Mouse (Mus musculus) lung, postnatal 25 days (tissue): ENCODE measurements at regions not wholly inside any gene's neighbourhood (a gene's known extent, or its start where the extent isn't known, plus 50 kb on each side); places are given as distances from the start of the nearest gene placed in this dataset.
"Not testable (repeated sequence)": the region's sequence is repeated elsewhere in the genome, so short reads cannot be mapped to it uniquely, and the experiment has no call there.

Source experiments
- DNase-seq: peaks from one replicate; pipeline ENCODE4 v3.0.0; 2022; ENCODE audit warnings: low spot score

DNA sequence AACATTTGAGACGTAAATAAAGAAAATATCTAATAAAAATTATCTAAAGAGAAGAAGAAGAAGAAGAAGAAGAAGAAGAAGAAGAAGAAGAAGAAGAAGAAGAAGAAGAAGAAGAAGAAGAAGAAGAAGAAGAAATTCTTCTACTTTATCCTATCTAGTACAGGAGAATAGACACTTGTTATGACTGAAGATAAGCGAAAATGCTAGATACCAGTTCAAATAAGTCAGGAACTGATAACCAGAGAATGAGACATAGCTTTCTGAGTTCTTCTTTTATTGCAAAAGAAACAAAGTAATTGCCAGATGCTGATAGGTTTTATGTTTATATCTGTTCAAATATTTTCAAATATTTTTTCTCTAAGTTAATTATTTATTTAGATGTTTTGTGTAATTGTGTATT lies 2144.1 kb upstream of the Pcdh17 start:
- no peak for DNase-seq

DNA sequence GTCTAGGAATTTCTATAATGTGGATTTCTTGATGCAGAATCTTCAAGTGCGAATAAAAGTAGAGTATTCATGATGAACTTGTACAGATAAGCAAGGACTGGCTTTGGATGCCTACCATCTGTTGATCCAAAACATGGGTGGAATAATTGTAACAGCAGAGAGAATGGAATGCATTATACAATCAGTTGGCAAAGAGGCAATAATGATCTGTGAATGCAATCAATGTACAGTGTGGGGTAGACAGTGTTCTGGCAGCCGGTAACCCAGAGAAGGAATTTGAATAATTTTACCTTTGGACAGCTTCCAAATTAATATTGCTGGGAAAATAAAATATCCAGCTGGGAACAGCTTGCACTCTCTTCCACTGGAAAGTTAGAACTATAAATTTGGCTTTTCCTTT lies 2129.9 kb upstream of the Pcdh17 start:
- DNase-seq, result peak; percentile 39

DNA sequence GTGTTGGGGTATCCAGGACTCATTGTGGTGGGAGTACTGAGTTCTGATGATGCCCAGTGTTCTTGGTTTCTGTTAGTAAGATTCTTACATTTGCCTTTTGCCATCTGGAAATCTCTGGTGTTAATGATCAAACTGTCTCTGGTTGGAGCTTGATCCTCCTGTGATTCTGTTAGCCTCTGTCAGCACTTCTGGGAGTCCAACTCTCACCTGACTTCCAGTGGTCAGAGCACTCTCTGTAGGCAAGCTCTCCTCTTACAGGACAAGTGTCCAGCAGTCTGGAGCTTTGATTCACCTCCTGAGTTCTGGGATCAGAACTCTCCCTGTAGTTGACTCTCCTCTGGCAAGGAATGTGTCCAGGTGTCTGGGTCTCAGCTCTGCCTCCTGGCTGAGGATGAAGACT lies 2108.5 kb upstream of the Pcdh17 start:
- not testable (repeated sequence) for DNase-seq
